Mouse (Mus musculus) right cerebral cortex, postnatal 10 days (tissue): ENCODE results near the gene Snx18.

Source experiments
- DNase-seq, 2 experiments: peaks; one replicate each; pipeline ENCODE4 v3.0.0; 2021; ENCODE audit warnings: low spot score in 2 of 2

Gene Snx18

GRCm38 (mm10) chr13:113597616-113598015, 20.7 kb downstream of the Snx18 start:
- no peak for DNase-seq

- no peak for DNase-seq
These were observed 21.4 kb downstream of the Snx18 start for GRCm38 (mm10) chr13:113596821-113597541.

GRCm38 (mm10) chr13:113595987-113596386, 22.4 kb downstream of the Snx18 start:
- no peak for DNase-seq

- no peak for DNase-seq
These were observed 23.1 kb downstream of the Snx18 start for GRCm38 (mm10) chr13:113595219-113595618.

- DNase-seq = no peak
These were observed 24.0 kb downstream of the Snx18 start for GRCm38 (mm10) chr13:113594361-113594760.

GRCm38 (mm10) chr13:113593711-113594110, 24.7 kb downstream of the Snx18 start:
- DNase-seq = no peak

- no peak for DNase-seq
These were observed 25.6 kb downstream of the Snx18 start for GRCm38 (mm10) chr13:113592703-113593200.

GRCm38 (mm10) chr13:113591336-113591735, 27.0 kb downstream of the Snx18 start:
- no peak for DNase-seq

- DNase-seq = no peak
These were observed 28.1 kb downstream of the Snx18 start for GRCm38 (mm10) chr13:113590216-113590615.

- no peak for DNase-seq
These were observed 28.9 kb downstream of the Snx18 start for GRCm38 (mm10) chr13:113589499-113589898.

- peak; percentile 79 to 86 for DNase-seq
These were observed 31.0 kb downstream of the Snx18 start for GRCm38 (mm10) chr13:113587200-113587936.

GRCm38 (mm10) chr13:113585606-113586005, 32.8 kb downstream of the Snx18 start:
- DNase-seq = no peak

- no peak for DNase-seq
These were observed 33.9 kb downstream of the Snx18 start for GRCm38 (mm10) chr13:113584431-113584830.

GRCm38 (mm10) chr13:113583563-113583962, 34.8 kb downstream of the Snx18 start:
- no peak for DNase-seq

- DNase-seq = no peak
These were observed 36.3 kb downstream of the Snx18 start for GRCm38 (mm10) chr13:113582024-113582423.

- no peak for DNase-seq
These were observed 36.9 kb downstream of the Snx18 start for GRCm38 (mm10) chr13:113581436-113581835.

GRCm38 (mm10) chr13:113580400-113580790, 38.0 kb downstream of the Snx18 start:
- DNase-seq = no peak

GRCm38 (mm10) chr13:113579788-113580399, 38.5 kb downstream of the Snx18 start:
- no peak for DNase-seq

GRCm38 (mm10) chr13:113574232-113574631, 44.1 kb downstream of the Snx18 start:
- DNase-seq = no peak

GRCm38 (mm10) chr13:113573377-113573776, 45.0 kb downstream of the Snx18 start:
- no peak for DNase-seq

GRCm38 (mm10) chr13:113572046-113572686, 46.2 kb downstream of the Snx18 start:
- no peak for DNase-seq

GRCm38 (mm10) chr13:113569526-113569925, 48.8 kb downstream of the Snx18 start:
- DNase-seq = no peak
